Mouse (Mus musculus) C2C12 (cell line): ENCODE measurements around the gene Slc9a5.

ENCODE experiments used
- CTCF ChIP-seq: IDR thresholded peaks from one replicate; pipeline ENCODE4 v1.5.1; 2011; ENCODE audit not compliant: control insufficient read depth, insufficient read depth, insufficient read length
- MAX ChIP-seq: IDR thresholded peaks from one replicate; pipeline ENCODE4 v1.6.1; 2011; ENCODE audit warnings: mild to moderate bottlenecking, control low read depth

DNA sequence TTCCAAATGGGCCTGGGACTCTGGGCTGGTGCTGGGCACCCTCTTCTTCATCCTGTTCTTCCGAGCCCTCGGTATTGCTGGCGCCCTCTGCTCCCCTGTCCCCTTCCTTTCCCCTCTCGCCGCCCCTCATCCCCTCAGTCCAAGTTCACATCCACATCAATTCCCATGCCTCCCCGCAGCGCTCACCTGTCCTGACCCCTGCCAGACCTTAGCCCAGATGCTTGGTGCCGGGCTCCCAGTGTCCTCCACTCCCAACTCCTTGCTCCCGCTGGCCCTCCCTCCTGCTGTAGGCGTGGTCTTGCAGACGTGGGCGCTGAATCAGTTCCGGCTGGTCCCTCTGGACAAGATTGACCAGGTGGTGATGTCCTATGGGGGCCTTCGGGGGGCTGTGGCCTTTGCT lies 8.0 kb downstream of the Slc9a5 start:
- no peak for TF ChIP-seq CTCF
- TF ChIP-seq MAX = no peak
